Mouse (Mus musculus) liver, embryonic 13.5 days (tissue): ENCODE data around the gene Tbc1d22a. TPM values are rescaled to one million over a fixed set of nuclear protein-coding genes. Genes with fewer than 3 reads are reported as not detected.
"Not testable (repeated sequence)": the region's sequence is repeated elsewhere in the genome, so short reads cannot be mapped to it uniquely, and the experiment has no call there.

Experiments
- ATAC-seq: fragments of 200-750 bp; cut with Nextera tagmentation; 2 replicates; pipeline ENCODE4 v1.8.0; 2017; ENCODE audit warnings: low read depth, mild to moderate bottlenecking, moderate number of reproducible peaks, moderate library complexity
- DNase-seq: peaks from one replicate; pipeline ENCODE4 v3.0.0; 2022
- H3K27ac ChIP-seq: fragments of 300-500 bp; sonication (generic); 2 replicates; pipeline ENCODE4 v1.5.1; 2015; ENCODE audit warnings: moderate library complexity, mild to moderate bottlenecking, inconsistent platforms
- H3K27me3 ChIP-seq: fragments of 300-500 bp; sonication (generic); 2 replicates; pipeline ENCODE4 v1.6.1; 2015; ENCODE audit warnings: mild to moderate bottlenecking, inconsistent platforms
- H3K36me3 ChIP-seq: fragments of 300-500 bp; sonication (generic); 2 replicates; pipeline ENCODE4 v1.6.1; 2015; ENCODE audit warnings: mild to moderate bottlenecking, inconsistent platforms
- H3K4me1 ChIP-seq: fragments of 300-500 bp; sonication (generic); replicated peaks from 2 replicates; pipeline ENCODE4 v1.6.1; 2015; ENCODE audit warnings: inconsistent platforms
- H3K4me2 ChIP-seq: fragments of 300-500 bp; sonication (generic); 2 replicates; pipeline ENCODE4 v1.6.1; 2015; ENCODE audit warnings: inconsistent platforms, mild to moderate bottlenecking, moderate library complexity
- H3K4me3 ChIP-seq: fragments of 300-500 bp; sonication (generic); replicated peaks from 2 replicates; pipeline ENCODE4 v1.5.1; 2015; ENCODE audit warnings: mild to moderate bottlenecking, inconsistent platforms
- H3K9ac ChIP-seq: fragments of 300-500 bp; sonication (generic); 2 replicates; pipeline ENCODE4 v1.6.1; 2015; ENCODE audit warnings: mild to moderate bottlenecking, inconsistent platforms
- H3K9me3 ChIP-seq: fragments of 300-500 bp; sonication (generic); replicated peaks from 2 replicates; pipeline ENCODE4 v1.6.1; 2016; ENCODE audit warnings: inconsistent platforms
- WGBS: fragments of 180-500 bp; shearing (Covaris S2); methylation state at CpG from one replicate; pipeline ENCODE4 v1.1.7; 2015; ENCODE audit not compliant: insufficient replicate concordance; 5-methylcytosine and 5-hydroxymethylcytosine counted together
- polyA plus RNA-seq: library from polyadenylated mRNA; unstranded; fragments of >200 nt; fragmentation: Nextera tagmentation; extraction: Ambion mirVana; gene quantifications from 2 replicates; pipeline ENCODE4 v1.2.1, GENCODE M21; 2015

Tbc1d22a gene
- polyA plus RNA-seq, 1 experiment from 2014 or later, result 7.4 TPM

GRCm38 (mm10) chr15:86212193-86212592 is 2.1 kb upstream of the Tbc1d22a start:
- peak overlapping the region; percentile 33 for H3K4me2 ChIP-seq
- 61% methylated on average over 5 of the region's 5 CpGs for WGBS

GRCm38 (mm10) chr15:86214549-86215201 is 416 bp downstream of the Tbc1d22a start:
- ATAC-seq (no peak), DNase-seq (no peak)
- peaks cover 6% of the 10 kb centered on the region; the same call in 1 of the 2 replicates for H3K36me3 ChIP-seq
- peak overlapping the region; percentile 90 for H3K9ac ChIP-seq
- H3K27ac ChIP-seq, result peak overlapping the region; percentile 83
- no peaks in the 10 kb centered on the region for H3K27me3 ChIP-seq
- WGBS, result 9% methylated on average over 25 of the region's 25 CpGs
- no peaks in the 10 kb centered on the region for H3K9me3 ChIP-seq
- H3K4me3 ChIP-seq, result peak overlapping the region; percentile 95
- peaks cover 50% of the 10 kb centered on the region for H3K4me1 ChIP-seq
- H3K4me2 ChIP-seq, result peak overlapping the region; percentile 97

More at GRCm38 (mm10) chr15:86212193-86212592, 2.1 kb upstream of the Tbc1d22a start:
- 0 out of 2 replicates have a peak overlapping the region, but pooled peaks have one; percentile 4 for H3K4me3 ChIP-seq
- not testable (repeated sequence) for ATAC-seq, H3K9me3 ChIP-seq, H3K27ac ChIP-seq, H3K36me3 ChIP-seq, H3K9ac ChIP-seq, DNase-seq, H3K27me3 ChIP-seq
- H3K4me1 ChIP-seq, result peaks cover 43% of the 10 kb centered on the region

GRCm38 (mm10) chr15:86216641-86217040 is 2.4 kb downstream of the Tbc1d22a start:
- H3K4me3 ChIP-seq, H3K4me2 ChIP-seq, DNase-seq, H3K9me3 ChIP-seq, H3K27me3 ChIP-seq, ATAC-seq, H3K9ac ChIP-seq, H3K36me3 ChIP-seq: not testable (repeated sequence)
- whole genome bisulfite sequencing, result 58% methylated on average over 9 of the region's 9 CpGs
- Histone ChIP-seq H3K27ac (peak overlapping the region; percentile 18), H3K4me1 (peaks cover 57% of the 10 kb centered on the region)

GRCm38 (mm10) chr15:86219534-86220228 is 5.4 kb downstream of the Tbc1d22a start:
- 66% methylated on average over 7 of the region's 7 CpGs for WGBS
- no peak for ATAC-seq
- Histone ChIP-seq H3K36me3 (peaks cover 9% of the 10 kb centered on the region), H3K9ac (no peak overlapping the region), H3K4me2 (no peak overlapping the region), H3K4me3 (no peak overlapping the region), H3K27me3 (no peaks in the 10 kb centered on the region), H3K9me3 (no peaks in the 10 kb centered on the region), H3K27ac (peak overlapping the region; percentile 23; the same call in 1 of the 2 replicates), H3K4me1 (peaks cover 38% of the 10 kb centered on the region)
- no peak for DNase-seq

GRCm38 (mm10) chr15:86220229-86220630 is 6.0 kb downstream of the Tbc1d22a start:
- Histone ChIP-seq H3K36me3 (peaks cover 9% of the 10 kb centered on the region), H3K4me3 (no peak overlapping the region), H3K9me3 (no peaks in the 10 kb centered on the region), H3K27me3 (no peaks in the 10 kb centered on the region), H3K9ac (no peak overlapping the region), H3K27ac (peak overlapping the region; percentile 23), H3K4me1 (peaks cover 35% of the 10 kb centered on the region), H3K4me2 (no peak overlapping the region)
- WGBS, result 60% methylated on average over 5 of the region's 5 CpGs
- no peak for DNase-seq
- no peak for ATAC-seq

GRCm38 (mm10) chr15:86220715-86221114 is 6.5 kb downstream of the Tbc1d22a start:
- ATAC-seq, result no peak

GRCm38 (mm10) chr15:86221369-86221768 is 7.1 kb downstream of the Tbc1d22a start:
- DNase-seq, result no peak
- Histone ChIP-seq H3K9ac (no peak overlapping the region), H3K27me3 (no peaks in the 10 kb centered on the region), H3K4me1 (peaks cover 29% of the 10 kb centered on the region), H3K9me3 (no peaks in the 10 kb centered on the region), H3K36me3 (peaks cover 9% of the 10 kb centered on the region), H3K27ac (no peak overlapping the region), H3K4me3 (no peak overlapping the region), H3K4me2 (no peak overlapping the region)
- ATAC-seq, result no peak
- WGBS, result 71% methylated on average over 4 of the region's 4 CpGs

More at GRCm38 (mm10) chr15:86220715-86221114, 6.5 kb downstream of the Tbc1d22a start:
- no peak overlapping the region for H3K9ac ChIP-seq
- no peaks in the 10 kb centered on the region for H3K27me3 ChIP-seq
- H3K4me2 ChIP-seq, result no peak overlapping the region
- DNase-seq, result no peak
- peaks cover 9% of the 10 kb centered on the region for H3K36me3 ChIP-seq
- no peak overlapping the region; the same call in 1 of the 2 replicates for H3K27ac ChIP-seq
- peaks cover 32% of the 10 kb centered on the region for H3K4me1 ChIP-seq
- no peak overlapping the region for H3K4me3 ChIP-seq
- WGBS, result 77% methylated on average over 4 of the region's 4 CpGs
- no peaks in the 10 kb centered on the region for H3K9me3 ChIP-seq

- not testable (repeated sequence) for H3K27ac ChIP-seq, H3K9me3 ChIP-seq, H3K9ac ChIP-seq, H3K4me2 ChIP-seq, H3K4me3 ChIP-seq, DNase-seq, ATAC-seq, H3K36me3 ChIP-seq, H3K27me3 ChIP-seq
- H3K4me1 ChIP-seq, result peaks cover 27% of the 10 kb centered on the region
- 72% methylated on average over 11 of the region's 11 CpGs for WGBS
These were observed 7.6 kb downstream of the Tbc1d22a start for GRCm38 (mm10) chr15:86221901-86222300.

- ATAC-seq, result peak; percentile 58; the same call in 1 of the 2 replicates
- Histone ChIP-seq H3K36me3 (peaks cover 9% of the 10 kb centered on the region), H3K9ac (no peak overlapping the region), H3K4me3 (no peak overlapping the region), H3K27ac (0 out of 2 replicates have a peak overlapping the region, but pooled peaks have one; percentile 6), H3K9me3 (no peaks in the 10 kb centered on the region), H3K4me2 (no peak overlapping the region), H3K4me1 (peaks cover 21% of the 10 kb centered on the region), H3K27me3 (no peaks in the 10 kb centered on the region)
- 49% methylated on average over 7 of the region's 7 CpGs for WGBS
- DNase-seq, result no peak
These were observed 10.8 kb downstream of the Tbc1d22a start for GRCm38 (mm10) chr15:86224972-86225551.

GRCm38 (mm10) chr15:86226221-86226620 is 12.0 kb downstream of the Tbc1d22a start:
- Histone ChIP-seq H3K4me3 (no peak overlapping the region), H3K27me3 (no peaks in the 10 kb centered on the region), H3K36me3 (peaks cover 9% of the 10 kb centered on the region), H3K9me3 (no peaks in the 10 kb centered on the region), H3K9ac (no peak overlapping the region), H3K4me1 (peaks cover 16% of the 10 kb centered on the region), H3K4me2 (no peak overlapping the region), H3K27ac (no peak overlapping the region)
- ATAC-seq (no peak), DNase-seq (no peak)
- WGBS, result 59% methylated on average over 5 of the region's 5 CpGs

GRCm38 (mm10) chr15:86226968-86227367 is 12.7 kb downstream of the Tbc1d22a start:
- ATAC-seq (no peak), DNase-seq (no peak)
- H3K36me3 ChIP-seq, result peaks cover 9% of the 10 kb centered on the region
- no peak overlapping the region for H3K4me3 ChIP-seq
- H3K27ac ChIP-seq, result no peak overlapping the region
- H3K27me3 ChIP-seq, result no peaks in the 10 kb centered on the region
- 83% methylated on average over 2 of the region's 2 CpGs for WGBS
- H3K9ac ChIP-seq, result no peak overlapping the region
- H3K4me2 ChIP-seq, result no peak overlapping the region
- H3K4me1 ChIP-seq, result peaks cover 16% of the 10 kb centered on the region
- H3K9me3 ChIP-seq, result no peaks in the 10 kb centered on the region
